Mouse (Mus musculus): ENCODE data around the gene Pdia2.
"Not testable (repeated sequence)": the region's sequence is repeated elsewhere in the genome, so short reads cannot be mapped to it uniquely, and the experiment has no call there.

The Pdia2 gene

GRCm38 (mm10) chr17:26200831-26201705 is 2.2 kb upstream of the Pdia2 start:
- DNase-seq (ENCODE audit: low spot score): no peak

- no peak for DNase-seq (ENCODE audit: low spot score)
Observed at GRCm38 (mm10) chr17:26192481-26193190, 6.3 kb downstream of the Pdia2 start.

- DNase-seq (ENCODE audit: low spot score): not testable (repeated sequence)
Observed at GRCm38 (mm10) chr17:26191486-26191885, 7.4 kb downstream of the Pdia2 start.

- DNase-seq (ENCODE audit: low spot score): no peak
Observed at GRCm38 (mm10) chr17:26188091-26188805, 10.6 kb downstream of the Pdia2 start.

GRCm38 (mm10) chr17:26187592-26187991 is 11.3 kb downstream of the Pdia2 start:
- no peak for DNase-seq (ENCODE audit: low spot score)

- no peak for DNase-seq (ENCODE audit: low spot score)
Observed at GRCm38 (mm10) chr17:26181179-26181578, 17.7 kb downstream of the Pdia2 start.

GRCm38 (mm10) chr17:26178611-26179010 is 20.3 kb downstream of the Pdia2 start:
- no peak for DNase-seq (ENCODE audit: low spot score)

- DNase-seq (ENCODE audit: low spot score): not testable (repeated sequence)
Observed at GRCm38 (mm10) chr17:26175248-26175647, 23.6 kb downstream of the Pdia2 start.

GRCm38 (mm10) chr17:26168039-26168438 is 30.8 kb downstream of the Pdia2 start:
- DNase-seq (ENCODE audit: low spot score): no peak

- no peak for DNase-seq (ENCODE audit: low spot score)
Observed at GRCm38 (mm10) chr17:26162736-26163135, 36.2 kb downstream of the Pdia2 start.

- DNase-seq (ENCODE audit: low spot score): no peak
Observed at GRCm38 (mm10) chr17:26151886-26152630, 46.8 kb downstream of the Pdia2 start.

- DNase-seq (ENCODE audit: low spot score): no peak
Observed at GRCm38 (mm10) chr17:26149056-26149455, 49.8 kb downstream of the Pdia2 start.
